Mouse (Mus musculus): ENCODE measurements around the gene Spsb1. TPM values are rescaled to one million over a fixed set of nuclear protein-coding genes. Genes with fewer than 3 reads are reported as not detected.

Gene Spsb1
- total and polyA plus RNA-seq, 3 experiments = 0.08 TPM; not detected in 2

DNA sequence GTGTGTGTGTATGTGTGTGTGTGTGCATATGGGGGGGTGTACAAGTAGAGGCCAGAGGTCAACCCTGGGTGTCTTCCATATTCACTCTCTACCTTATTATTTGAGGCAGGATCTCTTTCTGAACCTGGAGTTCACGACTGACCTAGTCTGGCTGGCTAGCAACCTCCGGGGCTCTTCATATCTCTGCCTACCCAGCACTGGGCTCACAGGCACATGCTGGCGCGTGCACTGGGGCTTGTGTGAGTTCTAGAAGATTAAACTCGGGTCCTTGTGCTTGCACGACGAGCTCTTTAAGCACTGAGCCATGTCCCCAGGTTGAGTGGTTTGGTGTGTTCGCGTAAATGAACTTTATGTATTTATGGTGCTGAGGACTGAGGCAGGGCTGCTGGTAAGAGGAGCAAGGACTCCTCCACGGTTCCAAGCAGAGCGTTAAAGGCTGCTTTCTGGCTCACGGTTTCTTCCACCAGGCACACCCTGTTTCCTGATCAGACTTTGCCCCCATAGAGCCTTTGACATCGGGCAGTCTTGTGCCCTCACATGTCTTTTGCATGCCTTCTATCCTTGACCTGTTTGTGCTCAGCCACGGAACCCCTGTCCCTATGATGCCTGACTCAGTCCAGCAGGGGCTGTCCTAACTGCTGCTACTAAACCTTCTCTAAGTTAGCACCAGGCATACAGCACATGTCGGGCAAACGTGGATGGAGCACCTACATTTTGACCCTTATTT is 21.2 kb downstream of the Spsb1 start:
- DNase-seq (ENCODE audit: low spot score) (no peak), ATAC-seq (ENCODE audit: extremely low read depth, insufficient number of reproducible peaks, low FRiP score, poor library complexity, severe bottlenecking) (no peak)
- Histone ChIP-seq H3K36me3 (replicated peaks) (no peaks in the 10 kb centered on the region), H3K4me1 (ENCODE audit: insufficient read depth, low read depth, low read length) (no peaks in the 10 kb centered on the region), H3K9me3 (replicated peaks) (no peaks in the 10 kb centered on the region), H3K4me3 (ENCODE audit: low read depth, low read length) (no peak overlapping the region), H3K27me3 (ENCODE audit: insufficient read depth, low read length) (peaks cover 3% of the 10 kb centered on the region; the same call in 1 of the 2 replicates)
- TF ChIP-seq TAL1 (conservative IDR thresholded peaks at IDR 0.05; ENCODE audit: low read depth, low read length) = no peak
- no peak for TF ChIP-seq POLR2AphosphoS5 (IDR thresholded peaks at IDR 0.05; ENCODE audit: insufficient replicate concordance, low read depth, low read length)
- no peak for TF ChIP-seq GATA2 (IDR thresholded peaks at IDR 0.05; ENCODE audit: borderline replicate concordance, low read depth, low read length)
- TF ChIP-seq CTCF (IDR thresholded peaks at IDR 0.05; ENCODE audit: low read depth, low read length) = no peak
- TF ChIP-seq GATA1 (IDR thresholded peaks at IDR 0.05; ENCODE audit: borderline replicate concordance, low read length) = no peak

DNA sequence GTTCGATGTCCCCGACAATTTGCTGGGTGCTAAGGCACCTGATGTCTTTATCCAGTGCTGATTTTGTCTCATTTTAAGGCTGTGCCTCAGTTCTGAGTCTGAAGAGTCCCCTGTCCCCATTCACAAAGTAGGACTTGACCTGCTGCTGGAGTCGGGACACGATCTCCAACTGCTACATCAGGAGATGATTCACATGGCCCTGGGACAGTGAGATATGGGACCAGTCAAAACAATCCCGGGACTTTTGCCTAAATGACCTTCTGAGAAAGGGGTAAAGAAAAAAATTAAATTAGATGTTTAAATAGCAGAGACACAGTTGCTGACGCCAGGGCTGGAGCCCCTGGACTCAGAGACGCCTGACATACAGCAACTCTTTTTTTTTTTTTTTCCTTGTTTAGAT is 21.8 kb downstream of the Spsb1 start:
- no peak for TF ChIP-seq TAL1 (conservative IDR thresholded peaks at IDR 0.05; ENCODE audit: low read depth, low read length)
- no peak for TF ChIP-seq GATA2 (IDR thresholded peaks at IDR 0.05; ENCODE audit: borderline replicate concordance, low read depth, low read length)
- TF ChIP-seq POLR2AphosphoS5 (IDR thresholded peaks at IDR 0.05; ENCODE audit: insufficient replicate concordance, low read depth, low read length) = no peak
- no peak for TF ChIP-seq GATA1 (IDR thresholded peaks at IDR 0.05; ENCODE audit: borderline replicate concordance, low read length)
- no peak for TF ChIP-seq CTCF (IDR thresholded peaks at IDR 0.05; ENCODE audit: low read depth, low read length)
- H3K4me3 ChIP-seq (ENCODE audit: low read depth, low read length) = no peak overlapping the region
- DNase-seq (ENCODE audit: low spot score) (no peak), ATAC-seq (ENCODE audit: extremely low read depth, insufficient number of reproducible peaks, low FRiP score, poor library complexity, severe bottlenecking) (no peak)
- no peaks in the 10 kb centered on the region for H3K36me3 ChIP-seq (replicated peaks)
- no peaks in the 10 kb centered on the region for H3K9me3 ChIP-seq (replicated peaks)
- H3K27me3 ChIP-seq (ENCODE audit: insufficient read depth, low read length) = peaks cover 3% of the 10 kb centered on the region; the same call in 1 of the 2 replicates
- no peaks in the 10 kb centered on the region for H3K4me1 ChIP-seq (ENCODE audit: insufficient read depth, low read depth, low read length)

DNA sequence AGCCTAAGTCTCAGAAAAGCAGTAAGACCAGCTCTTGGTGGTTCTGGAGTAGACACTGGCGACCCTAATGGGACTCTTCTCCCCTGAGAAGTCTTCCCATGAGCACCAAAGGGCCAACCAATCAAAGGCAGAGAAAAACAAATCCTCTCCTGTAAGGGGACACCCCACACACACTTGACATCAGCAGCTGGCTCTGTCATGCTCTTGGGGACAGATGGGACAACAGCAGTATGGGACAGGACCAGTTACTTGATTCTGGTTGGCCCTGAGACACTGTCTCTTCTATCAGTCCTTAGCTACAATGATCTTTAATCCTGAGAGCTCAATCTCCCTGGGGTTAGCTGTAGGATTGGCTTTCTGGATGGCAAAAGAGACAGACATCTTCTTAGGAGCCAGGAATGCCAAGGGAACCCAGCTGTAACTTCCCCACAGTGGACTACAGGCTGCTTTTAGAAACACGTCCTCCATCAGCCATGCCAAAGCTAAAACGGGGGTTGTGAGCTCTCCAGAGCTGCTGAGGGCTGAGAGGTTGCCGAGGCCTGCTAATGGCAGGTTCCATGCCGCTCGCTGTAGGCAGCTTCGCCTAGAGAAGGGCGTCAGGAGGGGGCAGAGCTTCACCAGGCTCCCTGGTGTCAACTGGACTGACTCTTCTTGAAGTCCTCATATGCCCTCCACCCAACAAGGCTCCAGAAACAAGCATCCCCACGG is 22.6 kb downstream of the Spsb1 start:
- no peaks in the 10 kb centered on the region for H3K4me1 ChIP-seq (ENCODE audit: insufficient read depth, low read depth, low read length)
- H3K36me3 ChIP-seq (replicated peaks) = no peaks in the 10 kb centered on the region
- TF ChIP-seq CTCF (IDR thresholded peaks at IDR 0.05; ENCODE audit: low read depth, low read length) (no peak), TAL1 (conservative IDR thresholded peaks at IDR 0.05; ENCODE audit: low read depth, low read length) (no peak), GATA2 (IDR thresholded peaks at IDR 0.05; ENCODE audit: borderline replicate concordance, low read depth, low read length) (no peak), POLR2AphosphoS5 (IDR thresholded peaks at IDR 0.05; ENCODE audit: insufficient replicate concordance, low read depth, low read length) (no peak), GATA1 (IDR thresholded peaks at IDR 0.05; ENCODE audit: borderline replicate concordance, low read length) (no peak)
- peaks cover 3% of the 10 kb centered on the region; the same call in 1 of the 2 replicates for H3K27me3 ChIP-seq (ENCODE audit: insufficient read depth, low read length)
- ATAC-seq (ENCODE audit: extremely low read depth, insufficient number of reproducible peaks, low FRiP score, poor library complexity, severe bottlenecking) (no peak), DNase-seq (ENCODE audit: low spot score) (no peak)
- no peaks in the 10 kb centered on the region for H3K9me3 ChIP-seq (replicated peaks)
- H3K4me3 ChIP-seq (ENCODE audit: low read depth, low read length) = no peak overlapping the region

DNA sequence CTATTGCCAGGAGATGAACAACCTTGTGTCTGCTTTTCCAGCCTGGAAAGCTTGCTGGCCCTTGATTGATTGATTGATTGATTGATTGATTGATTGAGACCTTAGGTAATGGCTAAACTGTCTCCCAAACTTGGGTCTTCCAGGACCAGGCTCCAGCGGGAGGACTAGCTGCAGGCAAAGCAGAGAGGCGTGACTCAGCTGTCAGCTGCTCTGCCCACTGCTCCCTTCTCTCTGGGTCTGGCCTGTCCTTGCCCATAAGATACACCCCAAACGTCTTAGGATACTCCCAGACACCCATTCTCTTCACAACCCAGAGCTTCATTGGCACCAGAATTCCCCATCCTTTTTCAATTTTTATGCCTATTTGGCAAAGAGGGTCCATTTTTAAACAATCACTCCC is 24.1 kb downstream of the Spsb1 start:
- no peaks in the 10 kb centered on the region for H3K36me3 ChIP-seq (replicated peaks)
- H3K9me3 ChIP-seq (replicated peaks) = no peaks in the 10 kb centered on the region
- H3K4me3 ChIP-seq (ENCODE audit: low read depth, low read length) = no peak overlapping the region
- ATAC-seq (ENCODE audit: extremely low read depth, insufficient number of reproducible peaks, low FRiP score, poor library complexity, severe bottlenecking) = no peak
- no peaks in the 10 kb centered on the region for H3K4me1 ChIP-seq (ENCODE audit: insufficient read depth, low read depth, low read length)
- DNase-seq (ENCODE audit: low spot score) = no peak
- H3K27me3 ChIP-seq (ENCODE audit: insufficient read depth, low read length) = peaks cover 3% of the 10 kb centered on the region; the same call in 1 of the 2 replicates
- TF ChIP-seq GATA2 (IDR thresholded peaks at IDR 0.05; ENCODE audit: borderline replicate concordance, low read depth, low read length) (no peak), CTCF (IDR thresholded peaks at IDR 0.05; ENCODE audit: low read depth, low read length) (no peak), GATA1 (IDR thresholded peaks at IDR 0.05; ENCODE audit: borderline replicate concordance, low read length) (no peak), POLR2AphosphoS5 (IDR thresholded peaks at IDR 0.05; ENCODE audit: insufficient replicate concordance, low read depth, low read length) (no peak), TAL1 (conservative IDR thresholded peaks at IDR 0.05; ENCODE audit: low read depth, low read length) (no peak)

DNA sequence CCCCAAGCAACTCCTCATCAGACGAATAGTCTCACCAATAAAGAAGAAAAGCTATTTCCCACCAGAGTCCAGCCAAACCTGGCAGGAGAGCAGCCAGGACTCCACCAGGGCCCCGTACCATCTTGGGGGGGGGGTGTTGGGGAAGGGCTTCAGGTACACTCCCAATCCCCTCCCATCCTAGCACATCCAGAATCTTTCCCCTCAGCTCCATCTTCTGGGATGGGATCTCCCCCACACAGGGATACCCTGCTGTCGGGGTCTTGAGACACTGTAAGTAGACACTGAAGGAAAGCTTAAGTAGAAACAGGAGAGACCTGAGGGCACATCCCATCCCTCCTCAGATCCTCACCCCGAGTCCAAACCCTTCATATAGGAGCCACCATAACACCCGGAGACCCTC is 31.8 kb downstream of the Spsb1 start:
- ATAC-seq (ENCODE audit: extremely low read depth, insufficient number of reproducible peaks, low FRiP score, poor library complexity, severe bottlenecking) = no peak

DNA sequence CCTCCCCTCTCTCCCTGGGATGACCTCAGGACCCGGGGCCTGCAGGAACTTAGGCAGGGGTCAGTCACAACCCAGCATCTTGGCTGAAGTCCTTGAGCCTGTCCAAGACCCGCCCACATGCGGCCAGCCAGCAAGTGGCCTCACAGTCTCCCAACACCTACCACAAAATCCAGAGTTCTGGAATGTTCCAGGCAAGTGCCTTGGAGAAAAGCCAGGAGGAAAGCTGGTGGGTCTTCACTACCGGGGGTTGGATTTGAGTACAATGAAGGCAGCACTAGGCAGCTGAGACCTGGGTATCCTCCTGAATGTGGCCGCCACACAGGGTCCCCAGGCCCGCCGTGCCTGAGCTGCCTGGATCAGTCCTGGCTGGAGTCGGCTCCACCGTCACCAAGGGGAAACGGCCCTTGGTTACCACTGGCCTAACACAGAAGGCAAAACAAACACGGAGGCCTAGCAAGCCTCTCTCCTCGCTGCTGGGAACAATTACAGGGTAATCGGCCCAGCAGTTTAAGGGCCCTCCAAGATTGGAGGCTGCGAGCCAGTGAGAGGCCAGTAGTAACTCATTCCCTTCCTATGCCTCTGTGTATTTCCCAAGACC is 32.6 kb downstream of the Spsb1 start:
- TF ChIP-seq POLR2AphosphoS5 (IDR thresholded peaks at IDR 0.05; ENCODE audit: insufficient replicate concordance, low read depth, low read length) (no peak), TAL1 (conservative IDR thresholded peaks at IDR 0.05; ENCODE audit: low read depth, low read length) (no peak), CTCF (IDR thresholded peaks at IDR 0.05; ENCODE audit: low read depth, low read length) (no peak), GATA2 (IDR thresholded peaks at IDR 0.05; ENCODE audit: borderline replicate concordance, low read depth, low read length) (no peak), GATA1 (IDR thresholded peaks at IDR 0.05; ENCODE audit: borderline replicate concordance, low read length) (no peak)

More for the DNA sequence above, 31.8 kb downstream of the Spsb1 start:
- H3K4me3 ChIP-seq (ENCODE audit: low read depth, low read length) = no peak overlapping the region
- no peaks in the 10 kb centered on the region for H3K36me3 ChIP-seq (replicated peaks)
- no peaks in the 10 kb centered on the region for H3K4me1 ChIP-seq (ENCODE audit: insufficient read depth, low read depth, low read length)
- DNase-seq (ENCODE audit: low spot score) = no peak
- H3K27me3 ChIP-seq (ENCODE audit: insufficient read depth, low read length) = peaks cover 2% of the 10 kb centered on the region; the same call in 1 of the 2 replicates
- no peaks in the 10 kb centered on the region for H3K9me3 ChIP-seq (replicated peaks)
- TF ChIP-seq CTCF (IDR thresholded peaks at IDR 0.05; ENCODE audit: low read depth, low read length) (no peak), POLR2AphosphoS5 (IDR thresholded peaks at IDR 0.05; ENCODE audit: insufficient replicate concordance, low read depth, low read length) (no peak), GATA2 (IDR thresholded peaks at IDR 0.05; ENCODE audit: borderline replicate concordance, low read depth, low read length) (no peak), TAL1 (conservative IDR thresholded peaks at IDR 0.05; ENCODE audit: low read depth, low read length) (no peak), GATA1 (IDR thresholded peaks at IDR 0.05; ENCODE audit: borderline replicate concordance, low read length) (no peak)

More for the DNA sequence above, 32.6 kb downstream of the Spsb1 start:
- Histone ChIP-seq H3K4me1 (ENCODE audit: insufficient read depth, low read depth, low read length) (no peaks in the 10 kb centered on the region), H3K27me3 (ENCODE audit: insufficient read depth, low read length) (peaks cover 2% of the 10 kb centered on the region; the same call in 1 of the 2 replicates), H3K9me3 (replicated peaks) (no peaks in the 10 kb centered on the region), H3K36me3 (replicated peaks) (no peaks in the 10 kb centered on the region), H3K4me3 (ENCODE audit: low read depth, low read length) (no peak overlapping the region)
- ATAC-seq (ENCODE audit: extremely low read depth, insufficient number of reproducible peaks, low FRiP score, poor library complexity, severe bottlenecking) (no peak), DNase-seq (ENCODE audit: low spot score) (no peak)

Measured in G1E (cell line).